Mouse (Mus musculus): ENCODE measurements around the gene Olfr339. TPM values are rescaled to one million over a fixed set of nuclear protein-coding genes. Genes with fewer than 3 reads are reported as not detected.
"Not testable (repeated sequence)": the region's sequence is repeated elsewhere in the genome, so short reads cannot be mapped to it uniquely, and the experiment has no call there.

The Olfr339 gene
- total and polyA plus RNA-seq, 3 experiments = not detected

DNA sequence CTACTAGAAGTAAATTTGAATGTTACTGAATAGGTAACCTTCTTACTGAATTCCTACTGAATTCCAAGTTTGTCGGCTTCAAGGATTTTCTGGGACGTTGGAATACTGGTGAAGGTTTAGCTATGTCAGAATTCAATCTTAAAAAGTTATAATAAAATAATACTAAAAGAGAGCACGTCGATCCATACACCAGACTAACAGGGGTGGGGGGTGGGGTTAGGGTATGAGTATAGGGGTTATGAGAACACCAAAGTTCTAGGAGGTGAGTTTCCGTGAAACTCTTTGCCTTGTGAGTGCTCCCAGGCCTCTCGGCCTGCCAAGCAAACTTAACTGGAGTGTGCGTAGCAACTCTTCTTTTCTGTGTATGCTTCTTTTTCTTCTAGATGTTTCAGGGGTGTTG lies 3.2 kb upstream of the Olfr339 start:
- H3K9ac ChIP-seq (ENCODE audit: insufficient read depth, low read depth); H3K36me3 ChIP-seq (replicated peaks in 1 of 2; ENCODE audit: control insufficient read depth in 1 of 2, insufficient read depth in 1 of 2, low read length in 1 of 2); H3K4me1 ChIP-seq (ENCODE audit: control insufficient read depth in 1 of 2, insufficient read depth in 2 of 2); H3K27ac ChIP-seq (ENCODE audit: insufficient read depth, low read depth); DNase-seq (ENCODE audit: extremely low read depth); H3K79me2 ChIP-seq (replicated peaks; ENCODE audit: control insufficient read depth, extremely low read depth, insufficient read depth, poor library complexity, severe bottlenecking); H3K9me3 ChIP-seq (replicated peaks; ENCODE audit: low read length); dilution Hi-C loops (cut with MboI; ENCODE audit: extremely low pct_ligation_motif_present, extremely low pct_unique_long_range_greater_than_20kb, low sequenced_read_pairs); in situ Hi-C loops (cut with MboI; ENCODE audit: low pct_ligation_motif_present, low pct_unique_long_range_greater_than_20kb, low sequenced_read_pairs); H3K4me2 ChIP-seq (ENCODE audit: insufficient read depth, low read depth, poor library complexity, severe bottlenecking); H3K4me3 ChIP-seq (replicated peaks in 1 of 3; ENCODE audit: low read depth in 2 of 3, low read length in 2 of 3, poor library complexity in 1 of 3): not testable (repeated sequence)
- peaks cover 40% of the 10 kb centered on the region for H3K27me3 ChIP-seq (replicated peaks)

- TF ChIP-seq EP300 (IDR thresholded peaks at IDR 0.05; ENCODE audit: low read length) = no peak
- TF ChIP-seq ZC3H11A (IDR thresholded peaks at IDR 0.05; ENCODE audit: low read depth, low read length) = no peak
- no peak for TF ChIP-seq MEF2A (IDR thresholded peaks at IDR 0.05; ENCODE audit: borderline replicate concordance, low read depth, low read length)
- no peak for TF ChIP-seq MYC (IDR thresholded peaks at IDR 0.05; ENCODE audit: low read depth, low read length)
- no peak for TF ChIP-seq CTCF (conservative IDR thresholded peaks at IDR 0.05 in 1 of 2, IDR thresholded peaks at IDR 0.05 in 1 of 2; ENCODE audit: low read depth in 2 of 2, low read length in 2 of 2)
- no peak for TF ChIP-seq CHD1 (IDR thresholded peaks at IDR 0.05; ENCODE audit: low read depth, low read length)
- TF ChIP-seq E2F4 (IDR thresholded peaks at IDR 0.05; ENCODE audit: insufficient replicate concordance, low read depth, low read length) = no peak
- TF ChIP-seq NELFE (IDR thresholded peaks at IDR 0.05; ENCODE audit: low read depth, low read length) = no peak
- TF ChIP-seq SMC3 (IDR thresholded peaks at IDR 0.05; ENCODE audit: low read depth, low read length) = no peak
- no peak for TF ChIP-seq ZNF384 (IDR thresholded peaks at IDR 0.05; ENCODE audit: low read depth, low read length)
- TF ChIP-seq TBP (conservative IDR thresholded peaks at IDR 0.05; ENCODE audit: low read depth, low read length) = no peak
- TF ChIP-seq USF1 (IDR thresholded peaks at IDR 0.05; ENCODE audit: low read depth, low read length) = no peak
- TF ChIP-seq TCF12 (IDR thresholded peaks at IDR 0.05; ENCODE audit: low read depth, low read length) = no peak
- TF ChIP-seq IRF4 (IDR thresholded peaks at IDR 0.05; ENCODE audit: low read depth, low read length) = no peak
- no peak for TF ChIP-seq MAZ (IDR thresholded peaks at IDR 0.05; ENCODE audit: low read depth, low read length)
- no peak for TF ChIP-seq JUND (conservative IDR thresholded peaks at IDR 0.05; ENCODE audit: low read depth, low read length)
- no peak for TF ChIP-seq POLR2A (IDR thresholded peaks at IDR 0.05; ENCODE audit: low read depth, low read length)
- TF ChIP-seq UBTF (IDR thresholded peaks at IDR 0.05; ENCODE audit: low read depth, low read length) = no peak
- TF ChIP-seq POLR2AphosphoS2 (IDR thresholded peaks at IDR 0.05; ENCODE audit: low read depth, low read length) = no peak
- no peak for TF ChIP-seq USF2 (conservative IDR thresholded peaks at IDR 0.05; ENCODE audit: low read depth, low read length)
- Histone ChIP-seq H3K4me2 (ENCODE audit: insufficient read depth, low read depth, poor library complexity, severe bottlenecking) (no peak within 1 kb of the TSS), H3K27ac (ENCODE audit: insufficient read depth, low read depth) (no peak within 1 kb of the TSS), H3K4me3 (replicated peaks in 1 of 3; ENCODE audit: low read depth in 2 of 3, low read length in 2 of 3, poor library complexity in 1 of 3) (no peak within 1 kb of the TSS), H3K9me3 (replicated peaks; ENCODE audit: low read length) (no peaks in the 10 kb centered on the region), H3K4me1 (ENCODE audit: control insufficient read depth in 1 of 2, insufficient read depth in 2 of 2) (no peaks in the 10 kb centered on the region), H3K27me3 (replicated peaks) (peaks cover 46% of the 10 kb centered on the region), H3K9ac (ENCODE audit: insufficient read depth, low read depth) (no peak within 1 kb of the TSS), H3K79me2 (replicated peaks; ENCODE audit: control insufficient read depth, extremely low read depth, insufficient read depth, poor library complexity, severe bottlenecking) (no peaks in the 10 kb centered on the region), H3K36me3 (replicated peaks in 1 of 2; ENCODE audit: control insufficient read depth in 1 of 2, insufficient read depth in 1 of 2, low read length in 1 of 2) (no peaks in the 10 kb centered on the region)
- in situ Hi-C loops (cut with MboI; ENCODE audit: low pct_ligation_motif_present, low pct_unique_long_range_greater_than_20kb, low sequenced_read_pairs) (no loop called here), dilution Hi-C loops (cut with MboI; ENCODE audit: extremely low pct_ligation_motif_present, extremely low pct_unique_long_range_greater_than_20kb, low sequenced_read_pairs) (no loop called here)
- no peak for DNase-seq (ENCODE audit: extremely low read depth)
Measured at GRCm38 (mm10) chr2:36452287-36452686, 33.5 kb downstream of the Olfr339 start, which contains the start of gene Olfr340. Olfr340 (plus strand) TSS chr2:36452587.
